Mouse (Mus musculus) megakaryocyte, embryonic 14.5 days (primary cell): ENCODE data around the gene Zfhx3. TPM values are rescaled to one million over a fixed set of nuclear protein-coding genes. Genes with fewer than 3 reads are reported as not detected.

ENCODE experiments used
- H3K27me3 ChIP-seq: replicated peaks from 2 replicates; pipeline ENCODE3; 2012; ENCODE audit warnings: inconsistent platforms
- H3K36me3 ChIP-seq: replicated peaks from 2 replicates; pipeline ENCODE3; 2012; ENCODE audit warnings: low read length, inconsistent platforms, mixed read lengths
- H3K4me1 ChIP-seq: 2 replicates; pipeline ENCODE4 v1.6.1; 2012; ENCODE audit warnings: inconsistent platforms
- H3K4me3 ChIP-seq: replicated peaks from 2 replicates; pipeline ENCODE3; 2012; ENCODE audit warnings: moderate library complexity, mild to moderate bottlenecking, inconsistent platforms
- H3K9me3 ChIP-seq: 2 replicates; pipeline ENCODE4 v1.6.1; 2012; ENCODE audit warnings: inconsistent platforms
- FLI1 ChIP-seq: IDR thresholded peaks from 2 replicates; pipeline ENCODE4 v1.6.1; 2012; ENCODE audit warnings: low read length, inconsistent platforms, mixed read lengths
- GATA1 ChIP-seq: IDR thresholded peaks from 3 replicates; pipeline ENCODE4 v1.6.1; 2012; ENCODE audit warnings: mixed read lengths, low read length, inconsistent platforms, borderline replicate concordance
- polyA plus RNA-seq: library from polyadenylated mRNA; stranded (reverse); fragments of >175 nt; gene quantifications from 2 replicates; pipeline ENCODE4 v1.2.3, GENCODE M21; 2012; ENCODE audit warnings: low replicate concordance; ENCODE audit not compliant: insufficient read depth

The Zfhx3 gene
- polyA plus RNA-seq, 1 experiment = 1.1 TPM

DNA sequence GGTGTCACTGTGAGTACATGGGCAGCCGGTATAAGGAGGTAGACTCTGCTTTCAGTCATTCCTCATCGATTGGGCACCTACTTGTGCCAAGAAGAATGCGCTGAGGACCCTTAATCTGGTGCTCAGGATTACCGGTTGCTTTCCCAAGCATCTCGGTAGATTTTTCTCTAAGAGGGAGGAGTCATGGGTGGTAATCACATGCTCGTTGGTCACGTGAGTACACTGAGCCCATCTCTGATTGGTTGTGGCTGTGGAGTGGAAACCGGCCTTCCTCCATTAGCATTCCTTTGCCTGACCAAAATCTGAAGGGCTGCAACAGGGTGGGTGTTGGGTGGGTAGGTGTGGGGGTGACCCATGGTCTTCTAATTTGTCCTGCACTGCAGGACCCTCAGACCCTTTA lies 421.4 kb downstream of the Zfhx3 start:
- peaks cover 15% of the 10 kb centered on the region for H3K9me3 ChIP-seq
- no peaks in the 10 kb centered on the region for H3K4me1 ChIP-seq
- H3K4me3 ChIP-seq = no peak overlapping the region
- H3K36me3 ChIP-seq = no peaks in the 10 kb centered on the region
- TF ChIP-seq GATA1 = no peak
- TF ChIP-seq FLI1 = no peak
- no peaks in the 10 kb centered on the region for H3K27me3 ChIP-seq

DNA sequence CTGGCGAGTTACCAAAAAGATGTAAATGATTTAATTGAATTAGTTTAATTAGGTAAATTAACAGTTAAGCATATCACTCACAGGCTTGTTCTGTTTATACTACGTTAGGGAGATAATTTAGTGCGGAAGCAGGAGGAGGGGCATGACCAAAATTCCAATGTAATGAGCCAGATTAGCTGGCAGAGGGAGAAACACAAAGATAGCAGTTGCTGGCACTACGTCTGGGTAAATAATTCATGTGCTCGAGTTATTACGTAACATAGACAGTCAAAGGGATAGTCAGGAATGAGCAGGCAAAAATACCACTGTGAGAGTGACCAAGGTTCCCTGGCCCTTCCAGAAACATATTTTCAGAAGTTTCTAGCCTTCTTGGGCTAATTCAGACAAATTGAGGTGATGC lies 426.6 kb downstream of the Zfhx3 start:
- TF ChIP-seq GATA1 (no peak), FLI1 (no peak)
- Histone ChIP-seq H3K4me3 (no peak overlapping the region), H3K27me3 (no peaks in the 10 kb centered on the region)

DNA sequence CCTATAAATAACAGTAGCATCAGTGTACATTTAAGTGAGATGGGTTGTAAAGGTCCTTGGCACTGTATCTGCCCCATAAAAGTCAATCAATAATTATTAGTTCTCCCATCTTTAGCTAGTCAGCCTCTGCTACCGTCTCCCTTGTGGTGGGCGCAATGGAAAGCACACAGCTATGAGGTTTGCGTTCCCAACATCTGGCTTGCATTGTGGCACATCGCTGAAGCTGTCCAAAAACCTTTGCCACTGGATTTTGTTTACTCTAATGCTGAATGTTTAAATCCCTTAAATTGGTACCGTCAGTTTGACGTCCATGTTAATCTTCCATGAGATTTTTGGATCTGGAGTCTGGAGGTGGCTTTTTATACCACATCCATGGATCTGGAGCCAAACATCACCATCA lies 428.3 kb downstream of the Zfhx3 start:
- no peak for TF ChIP-seq FLI1
- Histone ChIP-seq H3K27me3 (no peaks in the 10 kb centered on the region), H3K36me3 (no peaks in the 10 kb centered on the region), H3K9me3 (no peaks in the 10 kb centered on the region), H3K4me1 (no peaks in the 10 kb centered on the region), H3K4me3 (no peak overlapping the region)

More for the DNA sequence above, 426.6 kb downstream of the Zfhx3 start:
- H3K9me3 ChIP-seq = 0 out of 2 replicates have a peak, but pooled peaks cover 4% of the 10 kb centered on the region
- no peaks in the 10 kb centered on the region for H3K36me3 ChIP-seq
- no peaks in the 10 kb centered on the region for H3K4me1 ChIP-seq

DNA sequence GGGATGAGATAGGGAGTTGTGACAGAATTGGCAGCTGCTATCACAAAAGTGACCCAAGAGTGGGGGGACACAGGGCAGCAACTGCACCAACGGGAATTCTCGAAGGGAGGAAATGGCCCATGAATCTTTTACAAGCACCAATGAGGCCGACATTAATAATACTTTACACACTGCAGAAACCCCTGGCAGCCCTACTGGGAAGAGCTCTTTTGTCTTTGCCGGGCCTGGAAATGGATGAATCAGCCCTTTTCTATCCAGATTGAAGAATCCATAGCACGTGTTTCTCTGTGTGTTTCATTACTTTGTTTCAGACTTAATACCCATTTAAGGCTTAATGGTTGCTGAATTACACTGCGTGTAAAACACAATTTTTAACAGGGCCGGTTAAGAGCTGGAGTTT lies 430.6 kb downstream of the Zfhx3 start:
- Histone ChIP-seq H3K9me3 (peaks cover 12% of the 10 kb centered on the region), H3K4me3 (no peak overlapping the region), H3K27me3 (no peaks in the 10 kb centered on the region), H3K4me1 (no peaks in the 10 kb centered on the region), H3K36me3 (no peaks in the 10 kb centered on the region)
- no peak for TF ChIP-seq GATA1
- no peak for TF ChIP-seq FLI1

DNA sequence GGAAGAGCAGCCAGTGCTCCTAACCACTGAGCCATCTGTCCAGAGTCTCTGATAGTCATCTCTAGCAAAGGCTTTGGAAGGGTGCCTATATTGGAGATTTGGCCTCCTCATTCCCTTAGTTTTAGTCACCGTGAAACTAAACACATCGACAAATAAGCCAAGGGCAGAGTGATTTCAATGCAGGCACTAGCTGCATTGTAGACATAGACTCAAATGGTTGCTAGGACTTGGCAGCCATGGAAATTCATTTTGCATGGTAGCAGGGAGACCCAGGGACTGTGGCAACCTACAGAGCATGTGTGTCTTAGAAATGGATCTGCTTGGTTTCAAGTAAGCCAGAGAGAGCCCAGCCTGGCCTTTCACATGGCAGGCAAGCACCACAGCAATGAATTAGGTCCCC lies 435.6 kb downstream of the Zfhx3 start:
- no peak overlapping the region for H3K4me3 ChIP-seq
- H3K4me1 ChIP-seq = no peaks in the 10 kb centered on the region
- H3K27me3 ChIP-seq = no peaks in the 10 kb centered on the region
- H3K9me3 ChIP-seq = peaks cover 20% of the 10 kb centered on the region
- TF ChIP-seq GATA1 = no peak
- no peaks in the 10 kb centered on the region for H3K36me3 ChIP-seq

DNA sequence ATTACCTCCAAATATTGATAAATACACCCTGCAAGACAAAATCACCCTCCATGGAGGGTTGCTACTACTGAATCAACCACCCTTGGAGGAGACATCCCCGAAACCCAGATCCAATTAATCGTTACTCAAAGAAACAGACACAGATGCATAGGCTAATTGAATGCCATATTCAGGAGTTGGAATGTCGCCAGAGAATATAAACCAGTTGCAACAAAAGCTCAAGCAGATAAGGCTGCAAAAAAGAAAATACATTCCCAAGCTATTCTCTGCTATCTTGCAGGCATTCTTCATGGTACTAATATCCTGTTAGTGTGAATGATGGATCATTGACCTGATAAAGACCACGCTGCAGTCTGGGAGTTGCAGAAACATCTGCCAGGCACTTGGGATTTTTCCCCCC lies 440.7 kb downstream of the Zfhx3 start:
- Histone ChIP-seq H3K36me3 (no peaks in the 10 kb centered on the region), H3K27me3 (no peaks in the 10 kb centered on the region), H3K4me1 (no peaks in the 10 kb centered on the region), H3K9me3 (peaks cover 7% of the 10 kb centered on the region; the same call in 1 of the 2 replicates), H3K4me3 (no peak overlapping the region)
- no peak for TF ChIP-seq GATA1
- TF ChIP-seq FLI1 = no peak

DNA sequence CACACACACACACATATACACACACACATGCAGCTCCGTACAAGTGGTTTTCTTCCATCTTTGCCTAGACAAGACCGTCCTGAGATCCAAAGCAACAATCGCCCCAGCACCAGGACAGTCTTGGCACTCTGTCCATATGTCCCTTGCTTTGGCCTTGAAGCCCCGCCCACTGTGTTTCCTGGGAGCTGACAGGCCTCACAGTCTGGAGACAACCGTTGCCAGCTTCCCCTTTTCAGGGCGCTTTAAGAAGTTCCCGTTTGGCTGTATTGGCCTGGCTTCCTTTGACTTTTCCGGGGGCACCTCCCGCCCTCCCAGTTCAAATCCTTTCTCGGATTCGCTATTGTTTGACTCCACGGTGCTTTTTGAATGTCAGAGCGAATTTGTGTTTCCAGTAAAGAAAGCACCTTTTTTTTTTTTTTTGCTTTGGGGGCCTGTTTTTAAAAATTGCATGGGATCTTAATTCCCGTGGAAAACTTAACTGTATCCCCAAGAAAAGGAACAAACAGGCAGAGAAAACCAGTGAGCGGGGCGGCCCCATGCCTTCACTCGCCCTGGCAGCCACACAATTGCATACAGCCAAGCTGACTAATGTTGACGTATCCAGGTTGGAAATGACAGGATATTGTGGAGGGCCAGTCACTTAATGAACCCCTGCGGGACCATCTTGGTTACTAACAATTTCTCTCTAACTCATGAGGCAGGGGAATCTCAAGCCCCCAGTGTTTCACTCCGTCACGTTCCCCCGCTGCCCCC lies 444.9 kb downstream of the Zfhx3 start:
- Histone ChIP-seq H3K4me3 (no peak overlapping the region), H3K27me3 (no peaks in the 10 kb centered on the region), H3K4me1 (no peaks in the 10 kb centered on the region), H3K36me3 (no peaks in the 10 kb centered on the region), H3K9me3 (peaks cover 3% of the 10 kb centered on the region; the same call in 1 of the 2 replicates)
- TF ChIP-seq GATA1 = no peak
- TF ChIP-seq FLI1 = no peak

DNA sequence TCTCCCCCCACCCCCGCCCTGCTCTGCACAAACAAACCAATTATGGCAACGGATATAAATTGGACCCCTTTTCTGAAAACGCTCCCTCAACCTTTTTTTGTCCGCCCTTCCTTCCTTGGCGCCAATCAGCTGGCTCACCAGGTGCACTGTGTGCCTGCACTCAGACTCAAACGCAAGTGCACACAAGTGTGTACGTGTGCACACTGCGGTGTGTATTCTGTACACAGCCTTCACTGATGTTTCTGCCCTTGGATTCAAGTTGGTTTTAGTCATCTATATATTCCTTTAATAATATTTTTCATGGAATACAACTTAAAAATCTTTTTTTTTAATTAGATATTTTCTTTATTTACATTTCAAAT lies 445.4 kb downstream of the Zfhx3 start:
- Histone ChIP-seq H3K27me3 (no peaks in the 10 kb centered on the region), H3K9me3 (peaks cover under 1% of the 10 kb centered on the region; the same call in 1 of the 2 replicates), H3K4me3 (no peak overlapping the region), H3K36me3 (no peaks in the 10 kb centered on the region), H3K4me1 (no peaks in the 10 kb centered on the region)
- TF ChIP-seq FLI1 (no peak), GATA1 (no peak)

DNA sequence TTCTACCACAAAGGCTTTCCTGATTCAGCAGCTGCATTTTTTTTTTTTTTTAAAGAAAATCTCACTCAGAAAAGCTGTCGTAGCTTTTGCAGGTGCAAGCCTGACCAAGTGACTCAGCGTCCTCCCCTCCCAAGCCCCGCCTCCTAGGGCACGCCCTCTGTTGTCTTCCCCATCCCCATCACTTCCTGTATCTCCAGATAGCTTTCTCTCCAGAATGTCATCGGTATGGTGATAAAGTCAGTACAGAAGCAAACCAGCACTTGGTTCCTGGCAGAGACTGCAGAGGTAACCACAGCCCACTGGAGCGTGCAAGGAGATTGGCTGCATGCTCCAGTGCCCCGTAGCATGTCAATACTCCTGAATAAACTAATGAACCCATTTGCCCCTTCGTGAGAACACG lies 450.5 kb downstream of the Zfhx3 start:
- TF ChIP-seq GATA1 (no peak), FLI1 (no peak)
- no peak overlapping the region for H3K4me3 ChIP-seq
- no peaks in the 10 kb centered on the region for H3K4me1 ChIP-seq
- H3K27me3 ChIP-seq = no peaks in the 10 kb centered on the region
- peaks cover 9% of the 10 kb centered on the region for H3K9me3 ChIP-seq
- no peaks in the 10 kb centered on the region for H3K36me3 ChIP-seq

DNA sequence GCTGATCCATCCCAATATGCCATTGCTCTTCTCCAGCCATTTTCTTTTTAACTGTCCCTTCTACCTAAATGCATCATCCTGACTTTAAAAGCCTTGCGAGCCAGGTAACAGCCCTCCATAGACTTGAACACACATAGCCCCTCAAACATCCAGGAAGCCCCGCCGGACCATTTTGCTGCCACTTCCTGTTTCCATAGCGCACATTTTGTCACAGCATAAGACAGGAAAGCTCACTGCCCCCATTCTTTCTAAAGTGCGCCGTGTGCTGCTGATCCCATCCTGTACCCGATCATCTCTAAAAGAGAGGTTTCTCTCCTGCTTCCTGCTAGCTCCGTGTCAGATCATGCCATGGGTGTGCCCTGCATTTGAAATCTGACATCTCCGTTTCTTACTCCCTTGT lies 459.7 kb downstream of the Zfhx3 start:
- no peaks in the 10 kb centered on the region for H3K27me3 ChIP-seq
- TF ChIP-seq FLI1 = no peak
- no peak for TF ChIP-seq GATA1
- peaks cover 14% of the 10 kb centered on the region for H3K9me3 ChIP-seq
- no peaks in the 10 kb centered on the region for H3K4me1 ChIP-seq
- H3K4me3 ChIP-seq = no peak overlapping the region
- no peaks in the 10 kb centered on the region for H3K36me3 ChIP-seq
